Mouse (Mus musculus): ENCODE data around the gene Slc4a3. TPM values are rescaled to one million over a fixed set of nuclear protein-coding genes. Genes with fewer than 3 reads are reported as not detected.

Gene Slc4a3
- polyA plus RNA-seq, 1 experiment from 2014 or later: 7.6 TPM

- Histone ChIP-seq H3K9ac (ENCODE audit: low read depth, low read length) (no peak overlapping the region), H3K27ac (ENCODE audit: low read length) (no peak overlapping the region), H3K4me1 (ENCODE audit: control insufficient read depth, insufficient read depth, low read length) (peaks cover 10% of the 10 kb centered on the region), H3K36me3 (ENCODE audit: control insufficient read depth, insufficient read depth, low read length) (0 out of 2 replicates have a peak, but pooled peaks cover 2% of the 10 kb centered on the region), H3K4me3 (ENCODE audit: low read length) (no peak overlapping the region), H3K27me3 (replicated peaks; ENCODE audit: control insufficient read depth, insufficient read depth, low read length) (no peaks in the 10 kb centered on the region), H3K9me3 (ENCODE audit: control insufficient read depth, low read length) (no peaks in the 10 kb centered on the region), H3K4me2 (ENCODE audit: low read depth, low read length) (no peak overlapping the region)
- no peak for ATAC-seq
- WGBS: 86% methylated on average over 7 of the region's 7 CpGs
Observed at GRCm38 (mm10) chr1:75541496-75541895, 4.6 kb upstream of the Slc4a3 start.

DNA sequence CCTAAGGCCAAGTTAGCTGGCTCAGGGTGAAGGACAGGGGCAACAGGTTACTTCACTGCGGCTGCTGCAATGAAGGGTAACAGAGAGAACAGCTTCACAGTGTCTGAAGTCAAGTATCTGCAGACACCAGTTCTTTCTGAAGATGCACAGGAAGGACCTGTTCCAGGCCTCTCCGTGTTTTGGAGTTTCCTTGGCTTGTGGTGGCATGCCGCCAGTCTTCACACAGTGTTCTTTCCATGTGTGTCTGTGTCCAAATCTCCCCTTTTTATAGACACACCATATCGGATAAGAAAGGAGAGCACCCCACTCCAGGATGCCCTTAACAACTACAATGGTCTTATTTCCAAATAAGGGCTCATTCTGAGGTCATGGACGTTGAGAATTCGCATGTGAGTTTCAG is 1.7 kb upstream of the Slc4a3 start:
- ATAC-seq: no peak
- H3K27ac ChIP-seq (ENCODE audit: low read length): no peak overlapping the region
- no peaks in the 10 kb centered on the region for H3K27me3 ChIP-seq (replicated peaks; ENCODE audit: control insufficient read depth, insufficient read depth, low read length)
- no peaks in the 10 kb centered on the region for H3K36me3 ChIP-seq (ENCODE audit: control insufficient read depth, insufficient read depth, low read length)
- H3K4me2 ChIP-seq (ENCODE audit: low read depth, low read length): no peak overlapping the region
- WGBS: 92% methylated on average over 6 of the region's 6 CpGs
- H3K9ac ChIP-seq (ENCODE audit: low read depth, low read length): no peak overlapping the region
- H3K4me3 ChIP-seq (ENCODE audit: low read length): no peak overlapping the region
- no peaks in the 10 kb centered on the region for H3K9me3 ChIP-seq (ENCODE audit: control insufficient read depth, low read length)
- peaks cover 11% of the 10 kb centered on the region for H3K4me1 ChIP-seq (ENCODE audit: control insufficient read depth, insufficient read depth, low read length)

- ATAC-seq: no peak
- 0 out of 2 replicates have a peak overlapping the region, but pooled peaks have one; percentile 90 for H3K4me2 ChIP-seq (ENCODE audit: low read depth, low read length)
- H3K27me3 ChIP-seq (replicated peaks; ENCODE audit: control insufficient read depth, insufficient read depth, low read length): no peaks in the 10 kb centered on the region
- H3K4me1 ChIP-seq (ENCODE audit: control insufficient read depth, insufficient read depth, low read length): peaks cover 11% of the 10 kb centered on the region
- H3K9me3 ChIP-seq (ENCODE audit: control insufficient read depth, low read length): no peaks in the 10 kb centered on the region
- no peaks in the 10 kb centered on the region; the same call in 1 of the 2 replicates for H3K36me3 ChIP-seq (ENCODE audit: control insufficient read depth, insufficient read depth, low read length)
- 94% methylated on average over 13 of the region's 13 CpGs for WGBS
- H3K4me3 ChIP-seq (ENCODE audit: low read length): no peak overlapping the region
- H3K9ac ChIP-seq (ENCODE audit: low read depth, low read length): no peak overlapping the region
- no peak overlapping the region for H3K27ac ChIP-seq (ENCODE audit: low read length)
Observed at GRCm38 (mm10) chr1:75547351-75547750, 1.3 kb downstream of the Slc4a3 start.

DNA sequence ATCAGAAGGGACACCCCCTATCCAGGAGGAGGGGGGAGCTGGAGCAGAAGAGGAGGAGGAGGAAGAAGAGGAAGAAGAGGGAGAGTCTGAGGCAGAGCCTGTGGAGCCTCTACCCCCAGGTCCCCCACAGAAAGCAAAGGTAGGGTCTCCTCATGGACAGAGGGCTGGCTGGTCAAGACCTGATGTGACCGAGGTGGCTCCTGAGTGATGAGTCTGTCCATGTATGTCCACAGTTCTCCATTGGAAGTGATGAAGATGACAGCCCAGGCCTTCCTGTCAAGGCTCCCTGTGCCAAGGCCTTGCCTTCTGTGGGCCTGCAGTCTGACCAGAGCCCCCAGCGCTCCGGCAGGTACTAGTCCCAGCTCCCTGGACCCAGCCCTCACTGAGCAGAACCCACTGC is 2.0 kb downstream of the Slc4a3 start:
- H3K4me1 ChIP-seq (ENCODE audit: control insufficient read depth, insufficient read depth, low read length): peaks cover 11% of the 10 kb centered on the region
- no peak overlapping the region for H3K4me2 ChIP-seq (ENCODE audit: low read depth, low read length)
- H3K4me3 ChIP-seq (ENCODE audit: low read length): no peak overlapping the region
- ATAC-seq: no peak
- no peak overlapping the region for H3K27ac ChIP-seq (ENCODE audit: low read length)
- no peaks in the 10 kb centered on the region for H3K27me3 ChIP-seq (replicated peaks; ENCODE audit: control insufficient read depth, insufficient read depth, low read length)
- no peaks in the 10 kb centered on the region; the same call in 1 of the 2 replicates for H3K36me3 ChIP-seq (ENCODE audit: control insufficient read depth, insufficient read depth, low read length)
- no peaks in the 10 kb centered on the region for H3K9me3 ChIP-seq (ENCODE audit: control insufficient read depth, low read length)
- 86% methylated on average over 3 of the region's 3 CpGs for WGBS
- no peak overlapping the region for H3K9ac ChIP-seq (ENCODE audit: low read depth, low read length)

DNA sequence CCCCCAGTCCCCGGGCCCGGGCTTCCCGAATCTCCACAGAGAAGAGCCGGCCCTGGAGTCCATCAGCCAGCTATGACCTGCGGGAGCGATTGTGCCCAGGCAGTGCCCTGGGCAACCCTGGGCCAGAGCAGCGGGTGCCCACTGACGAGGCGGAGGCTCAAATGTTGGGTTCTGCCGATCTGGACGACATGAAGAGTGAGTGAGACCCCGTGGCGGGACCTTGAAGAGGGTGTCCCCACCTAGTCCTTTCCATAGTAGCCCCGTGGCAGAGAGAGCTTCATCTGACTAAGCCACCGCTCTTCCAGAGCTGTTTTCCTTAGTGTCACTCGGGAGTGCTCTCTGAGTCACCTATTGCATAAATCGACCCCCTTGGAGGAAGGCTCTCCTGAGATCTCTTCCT is 2.8 kb downstream of the Slc4a3 start:
- H3K4me2 ChIP-seq (ENCODE audit: low read depth, low read length): no peak overlapping the region
- H3K36me3 ChIP-seq (ENCODE audit: control insufficient read depth, insufficient read depth, low read length): no peaks in the 10 kb centered on the region; the same call in 1 of the 2 replicates
- H3K27ac ChIP-seq (ENCODE audit: low read length): no peak overlapping the region
- 87% methylated on average over 17 of the region's 17 CpGs for WGBS
- no peaks in the 10 kb centered on the region for H3K9me3 ChIP-seq (ENCODE audit: control insufficient read depth, low read length)
- ATAC-seq: no peak
- peaks cover 11% of the 10 kb centered on the region for H3K4me1 ChIP-seq (ENCODE audit: control insufficient read depth, insufficient read depth, low read length)
- H3K9ac ChIP-seq (ENCODE audit: low read depth, low read length): 0 out of 2 replicates have a peak overlapping the region, but pooled peaks have one; percentile 7
- H3K27me3 ChIP-seq (replicated peaks; ENCODE audit: control insufficient read depth, insufficient read depth, low read length): no peaks in the 10 kb centered on the region
- no peak overlapping the region for H3K4me3 ChIP-seq (ENCODE audit: low read length)

DNA sequence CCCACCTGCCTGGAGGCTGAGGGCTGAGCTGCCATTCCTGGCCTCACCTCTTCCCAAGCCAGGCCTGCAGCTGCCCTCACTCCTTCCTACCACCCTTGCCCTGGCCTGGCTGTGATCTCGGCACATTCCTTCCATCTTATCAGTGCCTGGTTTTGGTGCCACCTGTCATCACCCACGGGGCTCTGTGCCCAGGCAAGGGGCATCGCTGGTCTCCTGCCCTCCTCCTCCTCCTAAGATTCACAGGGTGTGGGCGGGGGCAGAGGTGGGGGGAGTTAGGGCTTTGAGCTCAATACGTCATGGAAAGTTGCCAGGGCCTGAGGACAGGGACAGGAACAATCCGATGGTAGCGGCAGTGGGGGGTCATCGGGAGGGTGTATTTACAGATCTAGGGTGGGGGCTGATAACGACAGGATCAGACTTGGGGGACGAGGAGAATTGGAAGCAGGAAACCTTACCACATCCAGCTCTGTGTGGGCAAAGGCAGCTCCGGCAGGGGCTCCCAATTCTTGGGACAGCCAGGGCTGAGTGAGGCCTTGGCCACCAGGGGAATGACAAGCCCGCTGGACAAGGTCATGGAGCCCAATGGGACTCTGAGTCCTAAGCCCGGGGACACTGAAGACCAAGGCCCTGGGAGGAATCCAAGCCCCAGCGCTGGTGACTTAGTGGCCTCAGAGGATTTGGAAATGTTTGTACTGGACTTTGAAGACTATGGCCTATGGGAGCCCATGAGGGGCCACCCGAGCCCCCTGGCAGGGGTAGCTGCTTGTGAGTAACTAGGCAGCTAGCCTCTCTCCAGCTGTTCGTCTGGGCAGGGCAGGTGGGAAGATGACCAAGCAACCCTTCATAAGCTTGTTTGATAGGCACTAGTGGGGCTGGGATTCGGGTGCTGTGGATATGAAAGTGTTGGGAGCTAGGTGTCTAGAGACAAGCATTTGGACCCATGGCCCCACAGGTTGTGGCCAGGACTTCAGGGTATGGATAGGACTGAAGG is 3.5 kb downstream of the Slc4a3 start:
- no peak overlapping the region for H3K4me3 ChIP-seq (ENCODE audit: low read length)
- H3K27ac ChIP-seq (ENCODE audit: low read length): no peak overlapping the region
- 0 out of 2 replicates have a peak overlapping the region, but pooled peaks have one; percentile 7 for H3K9ac ChIP-seq (ENCODE audit: low read depth, low read length)
- no peaks in the 10 kb centered on the region for H3K9me3 ChIP-seq (ENCODE audit: control insufficient read depth, low read length)
- no peaks in the 10 kb centered on the region for H3K27me3 ChIP-seq (replicated peaks; ENCODE audit: control insufficient read depth, insufficient read depth, low read length)
- H3K36me3 ChIP-seq (ENCODE audit: control insufficient read depth, insufficient read depth, low read length): no peaks in the 10 kb centered on the region; the same call in 1 of the 2 replicates
- peaks cover 11% of the 10 kb centered on the region for H3K4me1 ChIP-seq (ENCODE audit: control insufficient read depth, insufficient read depth, low read length)
- no peak overlapping the region for H3K4me2 ChIP-seq (ENCODE audit: low read depth, low read length)
- 74% methylated on average over 17 of the region's 17 CpGs for WGBS
- ATAC-seq: no peak

- no peaks in the 10 kb centered on the region; the same call in 1 of the 2 replicates for H3K36me3 ChIP-seq (ENCODE audit: control insufficient read depth, insufficient read depth, low read length)
Observed at GRCm38 (mm10) chr1:75550586-75550985, 4.5 kb downstream of the Slc4a3 start.

DNA sequence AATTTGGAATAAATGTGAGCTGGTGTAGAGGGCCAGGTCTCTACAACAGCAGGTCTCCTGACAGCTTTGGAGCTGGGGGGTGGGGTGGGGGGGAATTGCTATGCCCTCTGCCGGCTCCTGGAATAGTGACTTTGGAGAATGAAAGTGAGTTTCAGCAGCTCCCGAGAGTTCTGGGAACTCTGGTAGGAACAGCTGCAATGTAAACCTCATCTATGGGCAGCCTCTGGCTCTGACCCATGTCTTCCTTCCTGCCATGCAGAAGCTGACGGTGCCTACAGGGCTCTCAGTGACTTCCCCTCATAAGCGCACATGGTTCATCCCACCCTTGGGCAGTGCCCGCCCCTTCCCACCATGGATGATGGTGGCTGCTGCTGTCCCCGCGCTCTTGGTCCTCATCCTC is 9.6 kb downstream of the Slc4a3 start:
- no peaks in the 10 kb centered on the region for H3K27me3 ChIP-seq (replicated peaks; ENCODE audit: control insufficient read depth, insufficient read depth, low read length)
- H3K4me1 ChIP-seq (ENCODE audit: control insufficient read depth, insufficient read depth, low read length): peaks cover 6% of the 10 kb centered on the region
- H3K4me2 ChIP-seq (ENCODE audit: low read depth, low read length): no peak overlapping the region
- no peak overlapping the region for H3K4me3 ChIP-seq (ENCODE audit: low read length)
- H3K27ac ChIP-seq (ENCODE audit: low read length): no peak overlapping the region
- H3K36me3 ChIP-seq (ENCODE audit: control insufficient read depth, insufficient read depth, low read length): no peaks in the 10 kb centered on the region; the same call in 1 of the 2 replicates
- 81% methylated on average over 7 of the region's 7 CpGs for WGBS
- ATAC-seq: no peak
- H3K9ac ChIP-seq (ENCODE audit: low read depth, low read length): no peak overlapping the region
- H3K9me3 ChIP-seq (ENCODE audit: control insufficient read depth, low read length): no peaks in the 10 kb centered on the region

More at GRCm38 (mm10) chr1:75550586-75550985, 4.5 kb downstream of the Slc4a3 start:
- no peak overlapping the region for H3K9ac ChIP-seq (ENCODE audit: low read depth, low read length)
- H3K4me1 ChIP-seq (ENCODE audit: control insufficient read depth, insufficient read depth, low read length): peaks cover 11% of the 10 kb centered on the region
- no peak overlapping the region for H3K4me2 ChIP-seq (ENCODE audit: low read depth, low read length)
- H3K4me3 ChIP-seq (ENCODE audit: low read length): no peak overlapping the region
- H3K9me3 ChIP-seq (ENCODE audit: control insufficient read depth, low read length): no peaks in the 10 kb centered on the region
- H3K27ac ChIP-seq (ENCODE audit: low read length): no peak overlapping the region
- WGBS: 84% methylated on average over 15 of the region's 15 CpGs
- no peak for ATAC-seq
- H3K27me3 ChIP-seq (replicated peaks; ENCODE audit: control insufficient read depth, insufficient read depth, low read length): no peaks in the 10 kb centered on the region

DNA sequence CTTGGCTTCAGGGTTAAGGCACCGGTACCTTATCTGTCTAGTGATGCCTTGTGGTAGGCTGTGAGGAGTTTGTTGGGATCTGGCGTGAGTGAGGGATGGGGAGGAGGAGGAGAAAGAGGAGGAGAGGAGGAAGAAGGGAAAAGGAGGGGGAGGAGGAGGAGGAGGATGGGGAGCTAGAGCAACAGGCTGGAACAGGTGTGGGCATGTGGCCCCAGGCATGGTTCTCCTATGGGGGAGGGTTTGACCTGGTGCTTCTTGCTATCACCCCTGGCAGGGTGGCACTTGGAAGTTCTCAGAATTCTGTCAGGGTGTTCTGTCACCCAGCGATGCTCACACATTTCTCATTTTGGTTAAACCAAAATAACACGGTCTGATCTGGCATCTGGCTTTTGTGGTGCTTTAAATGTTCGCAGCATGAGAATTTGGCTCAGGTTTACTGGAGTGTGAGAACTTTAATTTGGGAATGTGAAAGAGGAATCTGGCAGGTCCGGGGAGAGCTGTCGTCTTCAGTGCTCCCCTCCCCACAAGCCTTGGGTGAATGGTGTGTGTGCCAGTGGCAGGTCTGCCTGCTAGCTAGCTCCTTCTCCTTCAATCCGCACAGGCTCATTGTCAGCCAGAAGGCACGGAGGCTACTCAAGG is 10.2 kb downstream of the Slc4a3 start:
- H3K9me3 ChIP-seq (ENCODE audit: control insufficient read depth, low read length): no peaks in the 10 kb centered on the region
- H3K27ac ChIP-seq (ENCODE audit: low read length): no peak overlapping the region
- no peaks in the 10 kb centered on the region for H3K27me3 ChIP-seq (replicated peaks; ENCODE audit: control insufficient read depth, insufficient read depth, low read length)
- H3K4me1 ChIP-seq (ENCODE audit: control insufficient read depth, insufficient read depth, low read length): peaks cover 6% of the 10 kb centered on the region
- no peaks in the 10 kb centered on the region for H3K36me3 ChIP-seq (ENCODE audit: control insufficient read depth, insufficient read depth, low read length)
- H3K4me3 ChIP-seq (ENCODE audit: low read length): no peak overlapping the region
- no peak overlapping the region for H3K4me2 ChIP-seq (ENCODE audit: low read depth, low read length)
- 88% methylated on average over 9 of the region's 9 CpGs for WGBS
- H3K9ac ChIP-seq (ENCODE audit: low read depth, low read length): no peak overlapping the region
- ATAC-seq: no peak

All from intestine, embryonic 16.5 days (tissue).